Mouse (Mus musculus) adrenal gland, adult 2 months (tissue): Measurements from ENCODE around the gene Sec31b. TPM values are rescaled to one million over a fixed set of nuclear protein-coding genes. Genes with fewer than 3 reads are reported as not detected.

Source experiments
- DNase-seq: peaks from one replicate; pipeline ENCODE4 v3.0.0; 2021
- long read RNA-seq: library from polyadenylated mRNA; stranded (forward); transcript quantifications from one replicate; pipeline ENCODE4 v2.0.0, GENCODE M21; 2021
- polyA plus RNA-seq: library from polyadenylated mRNA; depleted of rRNA; stranded (reverse); fragments of >200 nt; gene quantifications from 2 replicates; pipeline ENCODE4 v1.2.3, GENCODE M21; 2012; rRNA removed
- total RNA-seq, 2 experiments: library from RNA; stranded (reverse); gene quantifications; 2 replicates each; pipeline ENCODE4 v1.2.3; 2021

Sec31b gene
- total RNA-seq (1 to 10 TPM; 3.4 to 4.8 TPM), polyA plus RNA-seq (11.6 and 12.8 TPM in 2 replicates)
- long read RNA-seq, partial matches to known transcripts: 2 of 6 reads
- long read RNA-seq, other reads (novel, unspliced or antisense): 4 of 6 reads

DNA sequence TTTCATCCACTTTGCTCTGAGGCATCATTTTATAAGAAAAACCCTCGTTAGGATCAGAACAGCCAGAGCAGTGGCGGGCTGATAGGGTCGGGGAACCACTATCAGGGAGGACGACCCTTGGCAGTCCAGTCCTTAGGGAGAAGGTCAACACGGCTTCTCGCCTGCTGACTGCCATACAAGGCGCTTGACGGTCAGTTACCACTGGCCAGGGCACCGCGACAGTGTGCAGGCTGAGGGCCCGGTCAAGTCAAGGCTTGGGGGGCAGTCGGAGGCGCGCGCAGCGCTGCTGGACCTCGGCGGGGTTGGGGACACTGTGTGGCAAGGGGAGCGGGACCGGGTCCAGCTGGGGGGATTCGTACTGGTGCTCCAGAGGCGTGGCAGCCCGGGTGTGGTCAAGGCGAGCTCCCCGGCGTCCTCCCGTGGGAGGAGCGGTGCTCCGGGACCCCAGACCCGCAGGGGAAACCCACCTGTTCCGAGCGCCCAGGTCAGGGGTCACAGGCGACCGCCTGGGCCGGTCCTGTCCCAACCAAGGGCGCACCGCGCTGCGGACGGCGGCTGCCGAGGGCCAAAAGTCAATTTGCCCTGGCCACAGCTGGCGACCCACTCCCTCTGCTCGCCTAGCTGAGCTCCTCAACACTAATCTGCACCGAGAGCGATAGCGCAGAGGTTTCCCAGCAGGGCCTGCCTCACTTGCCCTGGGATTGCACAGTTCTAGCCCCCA is at the start of gene Sec31b:
Sec31b (minus strand) TSS at position 544 of the 721 bp plus-strand sequence.
- peak; percentile 86 for DNase-seq

DNA sequence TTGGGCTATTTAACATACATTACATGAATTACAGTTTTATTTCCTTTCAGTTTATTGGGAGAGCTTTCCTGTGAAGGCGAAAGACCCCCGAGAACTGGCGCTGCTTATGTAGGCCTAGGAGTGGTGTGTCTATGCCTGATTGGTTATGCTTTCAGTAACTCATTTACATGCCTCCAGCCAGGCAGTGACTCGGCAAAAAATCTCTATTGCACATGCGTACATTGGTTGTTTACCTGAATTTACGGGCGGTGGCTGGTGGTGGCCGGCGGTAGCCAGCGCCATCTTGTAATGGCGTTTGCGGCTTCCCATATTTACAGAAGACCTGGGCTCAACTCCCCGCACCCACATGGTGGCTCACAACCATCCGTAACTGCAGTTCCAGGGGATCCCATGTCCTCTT is 48.5 kb upstream of the Sec31b start:
- DNase-seq: no peak

DNA sequence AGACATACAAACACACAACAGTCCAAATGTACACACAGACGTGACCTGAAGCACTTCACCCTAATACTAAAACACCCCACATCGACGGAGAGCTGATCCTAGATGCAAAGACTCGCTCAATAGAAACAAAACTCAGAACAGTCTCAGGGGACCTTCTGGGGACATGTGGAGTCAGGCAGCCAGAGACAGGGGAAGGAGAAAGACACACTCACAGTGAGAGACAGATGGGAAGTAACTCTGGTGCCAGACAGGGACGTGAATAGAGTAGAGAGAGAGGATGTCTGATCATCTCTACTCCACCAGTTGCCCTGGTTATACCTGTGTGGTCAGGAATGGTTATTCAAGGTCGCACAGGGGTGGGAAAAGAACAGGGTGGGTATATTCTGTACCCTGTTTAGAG is 46.0 kb upstream of the Sec31b start:
- no peak for DNase-seq

DNA sequence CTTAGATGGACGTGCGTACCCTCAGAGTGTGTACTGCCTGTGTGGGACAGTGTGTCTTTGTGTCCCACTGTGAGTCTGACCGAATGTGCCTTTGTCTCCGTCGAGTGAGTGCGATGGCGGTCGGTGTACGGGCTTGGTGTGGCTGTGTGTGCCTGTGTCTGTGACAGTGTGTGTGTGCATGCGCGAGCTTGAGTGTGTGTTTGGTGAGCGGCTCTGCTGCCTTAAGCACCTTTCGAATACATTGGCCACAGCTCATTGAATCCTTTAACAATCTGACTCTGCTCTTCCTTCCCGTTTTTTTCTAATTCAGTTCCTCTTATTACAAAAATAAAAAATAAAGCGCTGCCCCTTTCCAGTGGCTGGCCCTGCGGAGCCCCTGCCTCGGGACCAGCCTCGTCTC is 45.3 kb upstream of the Sec31b start:
- DNase-seq: no peak

DNA sequence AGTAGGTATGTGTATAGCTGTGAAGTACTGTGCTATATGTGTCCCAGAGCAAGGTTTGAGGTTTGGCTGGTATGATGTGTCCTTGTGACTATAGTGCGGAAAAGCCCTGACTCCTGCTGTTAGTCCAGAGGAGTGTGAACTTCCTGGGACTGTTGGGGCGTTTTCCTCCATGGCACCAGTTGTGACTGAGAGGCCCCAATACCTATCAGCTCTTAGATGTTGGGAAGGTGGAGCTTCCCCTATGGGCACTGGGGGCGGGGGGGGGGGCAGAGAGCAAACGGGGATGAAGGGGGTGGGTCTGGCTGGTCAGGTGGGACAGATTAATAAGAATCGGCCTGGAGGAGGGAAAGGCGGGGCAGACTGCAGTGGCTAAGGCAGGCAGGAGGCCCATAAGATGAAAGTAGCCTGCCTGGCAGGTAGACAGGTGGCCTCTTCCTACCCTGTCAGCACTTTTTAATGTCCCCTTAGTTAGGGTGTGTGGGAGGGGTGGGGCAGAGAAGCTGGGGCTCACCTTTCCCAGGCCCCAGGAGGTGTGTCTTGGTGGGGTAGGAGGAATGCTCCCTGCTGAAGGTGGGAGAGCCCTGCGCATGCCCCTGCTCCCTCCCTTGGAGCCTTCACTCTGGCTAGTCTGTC is 44.0 kb upstream of the Sec31b start:
- DNase-seq: no peak

DNA sequence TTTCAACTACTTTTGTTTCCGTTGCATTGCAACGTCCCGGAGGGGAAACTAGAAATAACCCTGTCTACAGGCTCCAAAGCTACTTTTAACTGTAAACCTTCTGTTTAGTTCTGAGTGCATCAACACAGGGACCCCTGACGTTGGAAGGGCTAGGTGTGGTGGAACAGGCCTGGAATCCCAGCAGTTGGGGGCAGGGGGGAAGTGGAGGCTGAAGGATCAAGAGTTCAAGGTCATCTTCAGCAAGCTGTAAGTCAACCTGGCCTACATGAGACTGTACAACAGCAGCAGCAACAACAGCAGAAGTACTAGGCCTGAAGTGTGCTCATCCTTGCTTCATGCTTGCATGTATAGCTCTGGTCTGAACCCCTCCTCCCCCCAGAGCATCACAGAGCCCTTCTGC is 42.4 kb upstream of the Sec31b start:
- no peak for DNase-seq

DNA sequence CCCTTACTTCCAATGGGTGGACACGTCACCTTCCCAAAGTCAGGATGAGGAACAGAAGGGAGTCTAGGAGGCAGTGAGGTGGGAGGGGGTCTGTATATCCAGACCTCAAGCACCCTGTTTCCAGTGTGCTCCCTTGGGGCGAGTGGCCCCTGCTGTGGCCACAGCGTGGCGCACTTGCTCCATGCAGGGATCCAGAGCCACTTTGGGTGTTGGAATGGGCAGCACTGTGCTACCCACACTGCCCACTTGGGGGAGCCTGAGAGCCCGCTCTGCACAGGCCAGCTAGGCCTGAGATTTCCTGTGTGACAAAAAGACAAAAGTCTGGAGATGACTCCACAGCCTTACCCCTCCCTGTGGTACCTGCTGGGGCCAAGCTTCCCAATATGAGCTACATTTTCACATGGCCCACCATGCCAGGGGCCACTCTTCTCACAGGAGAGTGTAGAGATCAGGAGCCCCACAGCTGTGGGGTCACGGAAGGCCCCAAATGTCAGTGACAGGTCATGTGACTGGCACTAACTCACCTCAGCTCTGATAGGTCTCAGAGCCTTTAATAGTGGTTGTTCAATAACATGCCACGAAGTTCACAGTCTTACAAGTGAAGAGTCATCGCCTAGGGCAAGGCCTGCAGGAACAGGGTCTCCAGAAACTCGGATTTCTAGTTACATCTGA is 37.1 kb upstream of the Sec31b start:
- DNase-seq: peak; percentile 91

DNA sequence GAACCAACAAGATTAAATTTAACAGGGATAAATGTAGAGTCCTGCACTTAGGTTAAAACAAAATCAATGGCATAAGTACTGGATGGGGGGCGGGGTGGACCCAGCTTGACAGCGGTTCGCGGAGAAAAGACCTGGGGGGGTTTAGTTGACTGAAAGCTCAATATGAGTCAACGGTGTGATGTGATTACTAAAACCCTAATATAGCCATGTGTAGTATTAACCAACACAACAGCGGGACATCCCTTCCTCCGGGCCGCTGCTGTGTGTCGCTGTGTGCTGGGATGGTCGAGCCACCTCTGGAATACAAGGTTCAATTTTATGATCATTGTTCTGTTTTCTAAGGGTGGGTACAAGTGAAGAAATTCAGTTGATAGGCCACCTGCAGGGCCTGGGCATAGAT is 36.4 kb upstream of the Sec31b start:
- DNase-seq: no peak

DNA sequence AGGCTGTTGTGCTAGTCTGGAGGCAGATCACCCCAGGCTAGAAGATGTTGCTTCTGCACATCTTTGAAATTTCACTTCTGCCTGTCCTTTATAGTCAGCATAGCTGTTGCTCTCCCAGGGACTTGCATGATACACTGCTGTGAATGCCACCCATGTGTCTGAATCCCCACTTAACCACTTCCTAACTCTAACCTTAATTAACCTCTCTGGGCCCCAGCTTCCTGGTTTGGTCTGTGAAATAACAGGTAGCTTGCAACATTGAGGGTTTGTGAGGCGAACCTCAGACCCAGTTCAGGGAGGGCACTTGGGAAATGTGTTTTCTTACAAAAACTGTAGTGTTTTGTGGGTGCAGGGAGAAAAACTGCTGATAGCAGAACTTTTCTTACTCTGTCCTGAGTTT is 32.4 kb upstream of the Sec31b start:
- no peak for DNase-seq

DNA sequence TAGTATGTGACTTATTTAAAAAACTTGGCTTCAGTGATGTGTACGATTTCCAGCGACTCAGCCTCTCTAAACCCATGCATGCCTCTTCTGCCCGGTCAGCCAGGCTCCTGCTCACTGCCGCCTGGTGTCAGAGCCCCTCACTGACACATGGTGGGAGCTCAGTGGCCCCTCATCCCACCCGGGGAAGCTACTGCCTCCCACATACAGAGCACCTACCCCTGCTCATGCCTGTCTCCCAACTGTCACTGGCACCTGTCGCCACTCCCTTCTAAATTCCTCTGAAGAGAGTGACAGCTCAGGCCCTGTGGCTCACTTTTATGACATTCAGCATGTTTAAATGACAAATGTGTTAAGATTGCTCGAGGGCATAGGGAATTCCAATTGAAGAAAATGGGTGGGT is 30.6 kb upstream of the Sec31b start:
- DNase-seq: no peak

DNA sequence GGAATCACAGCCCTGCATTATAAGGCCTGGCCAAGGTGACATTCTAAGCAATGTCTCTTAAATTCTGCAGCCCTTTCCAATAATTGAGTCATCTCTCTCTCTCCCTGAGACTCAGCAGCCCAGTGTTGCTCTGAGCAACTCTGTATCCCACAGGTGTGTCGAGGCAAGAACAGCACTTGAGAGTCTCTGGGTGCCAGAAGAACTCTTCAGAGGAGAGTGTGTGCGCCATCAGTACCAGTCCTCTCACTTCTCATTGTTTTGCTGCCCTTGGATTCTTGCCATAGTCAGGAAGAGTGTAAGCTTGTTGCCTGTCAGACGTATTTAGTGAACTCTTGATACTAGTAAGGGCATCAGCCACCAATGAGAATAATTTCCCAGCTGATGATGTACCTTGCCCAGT is 22.1 kb upstream of the Sec31b start:
- DNase-seq: no peak

DNA sequence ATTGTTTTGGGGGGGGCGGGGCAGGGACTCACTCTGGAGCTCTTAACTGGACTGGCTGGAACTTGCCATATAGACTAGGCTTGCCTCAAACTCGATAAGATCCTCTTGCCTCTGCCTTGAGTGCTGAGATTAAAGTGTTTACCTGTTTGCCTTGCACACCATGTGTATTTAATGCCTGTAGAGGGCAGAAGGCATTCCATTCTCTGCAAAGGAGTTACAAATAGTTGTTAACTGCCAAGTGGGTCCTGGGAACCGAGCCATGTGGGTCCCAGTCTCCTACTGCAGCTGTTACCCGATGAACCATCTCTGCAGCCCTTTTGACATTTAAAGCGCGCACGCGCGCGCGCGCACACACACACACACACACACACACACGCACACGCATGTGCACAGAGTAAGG is 18.3 kb upstream of the Sec31b start:
- no peak for DNase-seq

DNA sequence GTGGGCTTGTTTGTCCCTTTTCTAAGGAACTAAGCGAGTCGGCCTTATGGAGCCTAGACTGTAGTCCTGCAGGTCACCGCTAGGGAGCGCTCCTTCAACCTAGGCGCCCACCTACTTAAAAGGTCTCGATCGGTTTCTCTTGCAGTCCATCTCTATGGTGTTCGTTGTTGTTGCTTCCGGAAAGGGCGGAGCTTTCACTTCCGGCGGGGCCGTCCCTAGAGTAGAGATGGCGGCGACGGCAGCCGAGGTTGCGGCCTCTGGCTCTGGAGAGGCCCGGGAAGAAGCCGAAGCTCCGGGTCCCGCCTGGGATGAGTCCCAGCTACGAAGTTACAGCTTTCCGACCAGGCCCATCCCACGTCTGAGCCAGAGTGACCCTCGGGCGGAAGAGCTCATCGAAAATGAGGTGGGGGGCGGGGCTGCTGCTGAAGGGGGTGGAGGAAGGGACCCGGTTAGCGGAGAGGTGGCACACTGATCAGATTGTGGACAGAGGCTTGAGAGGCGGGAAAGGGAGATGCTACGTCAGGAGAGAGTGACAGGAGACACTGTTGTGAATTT is 17.1 kb upstream of the Sec31b start, which contains the start of gene Hif1an:
Hif1an (plus strand) TSS at position 199 of the 555 bp plus-strand sequence.
- DNase-seq: peak; percentile 94

DNA sequence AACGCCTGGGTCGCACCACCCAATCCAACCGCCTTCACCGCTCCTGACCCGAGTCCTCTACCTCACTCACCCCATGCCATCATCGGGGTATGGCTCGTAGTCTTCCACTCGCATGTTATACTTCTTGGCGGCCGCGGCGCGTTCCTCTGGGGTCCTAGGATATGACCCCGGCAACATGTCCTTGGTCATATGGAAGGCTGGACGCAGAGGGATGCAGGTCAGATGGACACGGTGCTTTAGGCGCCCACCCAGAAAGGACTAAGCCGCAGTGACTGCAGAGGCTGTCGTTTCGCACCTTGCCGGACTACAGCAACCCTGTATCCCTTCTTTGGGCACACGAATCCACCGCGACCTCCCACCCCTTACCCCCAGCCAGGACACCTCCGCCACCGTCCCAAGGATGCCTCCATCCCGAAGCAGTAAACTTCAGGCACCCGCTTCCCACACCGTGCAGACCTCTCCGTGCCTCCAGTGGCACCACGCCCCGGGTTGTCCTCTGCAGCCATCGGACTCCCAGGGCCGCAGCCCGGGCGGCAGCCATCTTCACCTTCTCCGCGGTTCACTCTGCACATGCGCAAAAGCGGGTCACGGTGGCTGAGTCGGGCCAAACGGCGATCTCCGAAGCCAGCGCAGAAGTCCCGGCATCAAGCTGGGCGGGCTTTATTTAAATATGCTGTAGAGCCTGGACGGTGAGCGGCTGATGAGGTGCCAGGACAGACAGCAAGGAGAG is 9.4 kb upstream of the Sec31b start, which contains the start of gene Ndufb8:
Ndufb8 (minus strand) TSS at position 580 of the 730 bp plus-strand sequence.
- peak; percentile 98 for DNase-seq

DNA sequence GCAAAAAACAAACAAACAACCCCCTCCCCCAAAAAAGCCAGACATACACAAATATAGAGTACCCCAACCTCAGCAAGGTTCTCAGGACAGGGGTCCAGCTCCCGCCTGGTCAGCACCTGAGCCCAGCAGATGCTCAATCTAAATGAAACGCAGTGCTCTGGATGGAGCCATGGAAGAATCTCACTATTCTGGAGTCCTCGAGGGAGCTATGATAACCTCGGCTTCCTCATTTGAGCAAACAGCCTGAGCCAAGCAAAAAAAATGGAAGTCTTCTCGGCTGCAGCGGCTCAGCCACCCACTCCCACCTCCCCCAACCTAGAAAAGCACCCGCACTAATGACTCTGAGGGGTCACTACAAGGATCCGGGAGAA is 8.8 kb upstream of the Sec31b start:
- DNase-seq: no peak

DNA sequence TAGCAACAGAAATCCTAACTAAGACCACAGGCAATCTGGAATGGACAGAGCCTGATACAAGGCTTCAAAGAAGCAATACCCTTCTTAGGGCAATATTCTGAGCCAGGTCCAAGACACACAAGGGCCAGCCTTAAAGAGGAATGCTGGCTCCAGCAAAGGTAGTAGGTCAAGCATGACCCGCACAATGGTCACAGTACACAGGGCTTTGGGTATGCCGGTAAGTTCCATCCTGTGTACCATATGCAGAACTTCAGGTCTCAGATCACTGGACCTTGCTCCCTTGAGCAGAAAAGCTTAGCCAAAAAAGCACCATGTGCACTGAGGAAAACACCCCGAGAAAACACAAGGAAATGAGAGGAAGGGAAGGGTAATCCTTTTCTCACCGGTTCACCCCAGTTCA is 7.6 kb upstream of the Sec31b start:
- DNase-seq: no peak

DNA sequence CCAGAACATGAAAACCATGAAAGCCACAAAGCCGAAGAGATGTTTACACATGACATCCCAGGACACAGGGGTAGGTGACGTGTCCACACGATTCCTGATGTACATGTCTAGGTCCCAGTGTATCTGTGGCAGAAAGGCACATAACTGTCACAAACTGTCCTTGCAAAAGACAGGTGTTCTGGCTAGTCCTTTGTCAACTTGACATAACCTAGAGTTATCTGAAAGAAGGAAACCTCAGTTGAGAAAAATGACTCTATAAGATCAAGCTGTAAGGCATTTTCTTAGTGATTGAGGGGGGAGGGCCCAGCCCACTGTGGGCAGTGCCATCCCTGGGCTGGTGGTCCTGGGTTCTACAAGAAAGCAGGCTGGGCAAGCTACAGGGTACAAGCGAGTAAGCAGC is 7.1 kb upstream of the Sec31b start, which contains the start of gene Gm20538:
Gm20538 (minus strand) TSS at position 101 of the 400 bp plus-strand sequence.
- no peak for DNase-seq

DNA sequence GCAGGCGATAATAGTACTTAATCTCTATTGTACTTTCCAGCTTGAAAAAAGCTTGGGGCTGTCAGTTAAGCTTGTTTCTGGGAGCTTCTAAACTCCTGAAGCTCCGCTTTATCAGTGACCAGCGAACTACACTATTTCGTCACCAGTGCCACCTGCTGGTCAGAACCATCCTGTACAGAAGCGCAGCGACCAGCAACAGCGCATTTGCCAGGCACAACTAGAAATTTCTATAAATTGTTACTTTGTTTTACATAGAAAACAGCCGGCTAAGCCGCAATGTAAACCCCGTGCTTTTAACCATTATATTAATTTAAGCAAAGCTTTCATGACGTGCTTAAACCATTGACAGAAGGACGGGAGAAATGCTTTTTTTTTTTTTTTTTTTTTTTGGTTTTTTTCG is 889 bp downstream of the Sec31b start:
- DNase-seq: peak; percentile 75

DNA sequence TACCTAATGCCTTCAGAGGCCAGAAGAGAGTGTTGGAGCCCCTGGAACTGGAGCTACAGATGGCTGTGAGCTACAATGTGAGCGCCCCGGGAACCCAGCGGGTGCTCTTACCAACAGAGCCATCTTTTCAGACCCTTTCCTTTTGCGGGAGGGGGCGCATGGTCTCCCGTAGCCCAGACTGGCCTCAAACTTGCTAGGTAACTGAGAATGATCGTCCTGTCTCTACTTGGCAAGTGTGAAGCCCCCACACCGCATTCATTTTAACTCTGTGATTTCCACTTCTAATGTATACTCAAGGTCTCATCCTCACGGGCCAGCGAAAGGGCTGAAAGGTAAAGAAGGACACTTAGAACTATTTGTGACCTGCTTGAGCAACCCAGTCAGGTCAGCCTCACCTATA is 1.3 kb downstream of the Sec31b start:
- DNase-seq: no peak

DNA sequence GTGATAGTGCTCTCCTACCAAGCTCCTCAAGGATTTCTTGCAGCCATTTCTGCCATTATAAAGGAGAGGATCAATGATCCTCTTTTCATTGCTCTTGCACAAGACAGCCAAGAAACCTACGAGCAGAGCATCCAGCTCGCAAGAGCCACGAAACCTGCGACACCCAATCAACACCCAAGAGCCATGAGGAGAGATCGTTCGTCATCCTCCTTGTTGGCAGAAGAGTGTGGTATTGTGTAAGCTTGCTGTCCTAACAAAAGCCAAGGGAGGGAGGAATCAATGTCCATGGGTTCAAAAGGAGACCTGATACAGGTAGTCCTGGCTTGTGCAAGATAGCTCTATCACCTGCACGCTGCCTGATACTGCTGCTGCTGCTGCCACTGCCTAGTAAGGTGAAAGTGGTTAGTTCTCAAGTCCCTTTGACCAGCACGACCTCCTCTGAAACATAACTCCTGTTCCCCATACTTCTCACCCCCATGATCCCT is 2.9 kb downstream of the Sec31b start:
- no peak for DNase-seq

DNA sequence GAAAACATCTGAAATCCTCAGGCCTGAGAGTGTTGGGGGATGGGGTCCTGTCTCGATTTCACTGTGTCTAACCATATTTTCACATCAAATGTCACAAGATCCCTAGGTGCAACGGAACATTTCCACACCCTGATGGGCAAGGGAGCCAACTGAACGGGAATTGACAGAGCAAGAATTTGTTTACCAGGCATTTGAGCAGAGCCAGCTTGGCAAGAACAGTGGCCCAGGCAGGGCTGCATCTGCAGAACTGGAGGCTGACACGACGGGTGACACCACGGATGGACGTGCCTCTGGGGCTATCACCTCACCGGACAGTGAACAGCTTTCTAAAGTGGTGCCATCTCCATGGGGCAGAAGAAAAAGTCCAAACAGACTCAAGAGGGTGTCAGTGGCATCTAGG is 8.2 kb downstream of the Sec31b start:
- DNase-seq: no peak

DNA sequence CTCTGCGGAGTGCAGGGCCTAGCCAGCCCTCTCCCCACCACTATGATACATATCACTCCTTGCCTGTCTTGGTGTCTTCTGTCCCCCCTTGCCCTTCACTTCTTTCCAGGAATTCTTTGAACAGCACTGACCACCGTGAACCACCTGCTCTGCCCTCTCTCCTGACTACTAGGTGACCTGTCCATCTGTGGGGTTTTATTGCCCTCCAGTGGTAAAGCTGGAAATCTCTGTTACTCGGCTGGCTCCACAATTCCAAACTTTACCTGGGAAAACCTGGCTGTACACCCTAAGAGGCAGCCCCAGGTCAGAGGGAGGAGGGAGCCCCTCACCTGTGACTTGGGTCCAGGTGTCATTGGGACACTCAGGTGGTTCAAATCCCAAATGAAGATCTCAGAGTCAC is 10.3 kb downstream of the Sec31b start:
- DNase-seq: no peak
